Mouse (Mus musculus): ENCODE data around the gene Gm28048.

GRCm38 (mm10) chr11:22826665-22827064, 155.2 kb downstream of the Gm28048 start:
- TF ChIP-seq POLR2A (IDR thresholded peaks at IDR 0.05; ENCODE audit: borderline replicate concordance, extremely low read depth, insufficient read depth, insufficient read length, poor library complexity, severe bottlenecking), result no peak
- no peak for TF ChIP-seq CTCF (IDR thresholded peaks at IDR 0.05; ENCODE audit: borderline replicate concordance, extremely low read depth, insufficient read depth, insufficient read length)
